Mouse (Mus musculus) lung, postnatal 0 days (tissue): ENCODE results near the gene Cadm4. TPM values are rescaled to one million over a fixed set of nuclear protein-coding genes. Genes with fewer than 3 reads are reported as not detected.
"Not testable (repeated sequence)": the region's sequence is repeated elsewhere in the genome, so short reads cannot be mapped to it uniquely, and the experiment has no call there.

Experiments
- ATAC-seq: fragments of 200-750 bp; cut with Nextera tagmentation; 2 replicates; pipeline ENCODE4 v1.8.0; 2017; ENCODE audit warnings: moderate library complexity
- DNase-seq: peaks from one replicate; pipeline ENCODE4 v3.0.0-alpha.2; 2016; ENCODE audit warnings: low spot score
- H3K27ac ChIP-seq: fragments of 300-500 bp; sonication (generic); 2 replicates; pipeline ENCODE4 v1.5.1; 2014; ENCODE audit warnings: antibody characterized with exemption, mild to moderate bottlenecking, low read length, mixed read lengths
- H3K27me3 ChIP-seq: fragments of 300-500 bp; sonication (generic); replicated peaks from 2 replicates; pipeline ENCODE4 v1.6.1; 2014; ENCODE audit warnings: low read length, mixed read lengths; ENCODE audit not compliant: insufficient read depth
- H3K36me3 ChIP-seq: fragments of 300-500 bp; sonication (generic); 2 replicates; pipeline ENCODE4 v1.6.1; 2014; ENCODE audit warnings: low read length, mixed read lengths; ENCODE audit not compliant: insufficient read depth
- H3K4me1 ChIP-seq: fragments of 300-500 bp; sonication (generic); 2 replicates; pipeline ENCODE4 v1.6.1; 2014; ENCODE audit warnings: antibody characterized with exemption, low read depth, low read length, mixed read lengths; ENCODE audit not compliant: insufficient read depth
- H3K4me2 ChIP-seq: fragments of 300-500 bp; sonication (generic); replicated peaks from 2 replicates; pipeline ENCODE4 v1.6.1; 2014; ENCODE audit warnings: low read depth, mild to moderate bottlenecking, low read length, moderate library complexity, mixed read lengths
- H3K4me3 ChIP-seq: fragments of 300-500 bp; sonication (generic); 2 replicates; pipeline ENCODE4 v1.5.1; 2014; ENCODE audit warnings: low read depth, low read length
- H3K9ac ChIP-seq: fragments of 300-500 bp; sonication (generic); replicated peaks from 2 replicates; pipeline ENCODE4 v1.6.1; 2014; ENCODE audit warnings: low read depth, mild to moderate bottlenecking
- H3K9me3 ChIP-seq: fragments of 300-500 bp; sonication (generic); 2 replicates; pipeline ENCODE4 v1.6.1; 2016; ENCODE audit warnings: low read length, mixed read lengths
- CTCF ChIP-seq: IDR thresholded peaks from 2 replicates; pipeline ENCODE4 v1.5.1; 2016; ENCODE audit warnings: antibody characterized with exemption, mild to moderate bottlenecking
- EP300 ChIP-seq: IDR thresholded peaks from 2 replicates; pipeline ENCODE4 v1.6.1; 2016; ENCODE audit warnings: antibody characterized with exemption, mild to moderate bottlenecking, control low read depth
- WGBS: fragments of 180-500 bp; shearing (Covaris S2); extraction: QIAGEN DNeasy Blood & Tissue Kit; methylation state at CpG from one replicate; pipeline ENCODE4 v1.1.7; 2014; 5-methylcytosine and 5-hydroxymethylcytosine counted together
- polyA plus RNA-seq: library from polyadenylated mRNA; unstranded; fragments of >200 nt; fragmentation: Nextera tagmentation; extraction: Ambion mirVana; gene quantifications from 2 replicates; pipeline ENCODE4 v1.2.1, GENCODE M21; 2015

Gene Cadm4
- polyA plus RNA-seq, 1 experiment from 2014 or later: 1.7 TPM

GRCm38 (mm10) chr7:24507726-24508114 is 25.9 kb downstream of the Cadm4 start:
- Histone ChIP-seq H3K4me2 (peak overlapping the region; percentile 76), H3K27me3 (no peaks in the 10 kb centered on the region)
- no peak for ATAC-seq

GRCm38 (mm10) chr7:24512355-24512754 is 30.5 kb downstream of the Cadm4 start, which contains the start of gene AC161166.1:
TSS of gene AC161166.1 (minus strand) at chr7:24512455.
- H3K27ac ChIP-seq: no peak within 1 kb of the TSS
- 92% methylated on average over 7 of the region's 7 CpGs for WGBS
- no peak for TF ChIP-seq EP300
- TF ChIP-seq CTCF: no peak

More at GRCm38 (mm10) chr7:24507726-24508114, 25.9 kb downstream of the Cadm4 start:
- Histone ChIP-seq H3K4me3 (peak overlapping the region; percentile 66), H3K27ac (peak overlapping the region; percentile 90), H3K9me3 (no peaks in the 10 kb centered on the region), H3K9ac (peak overlapping the region; percentile 78), H3K36me3 (no peaks in the 10 kb centered on the region), H3K4me1 (peaks cover 3% of the 10 kb centered on the region)
- DNase-seq: no peak
- TF ChIP-seq CTCF (no peak), EP300 (no peak)
- WGBS: under 1% methylated on average over 20 of the region's 20 CpGs

GRCm38 (mm10) chr7:24516319-24516718 is 34.5 kb downstream of the Cadm4 start:
- 76% methylated on average over 8 of the region's 8 CpGs for WGBS
- not testable (repeated sequence) for DNase-seq, H3K4me3 ChIP-seq, H3K27ac ChIP-seq, H3K27me3 ChIP-seq, H3K4me1 ChIP-seq, H3K36me3 ChIP-seq, H3K9ac ChIP-seq, H3K4me2 ChIP-seq, ATAC-seq, H3K9me3 ChIP-seq

More at GRCm38 (mm10) chr7:24512355-24512754, 30.5 kb downstream of the Cadm4 start, which contains the start of gene AC161166.1:
- H3K27me3 ChIP-seq: no peaks in the 10 kb centered on the region
- H3K9me3 ChIP-seq: no peaks in the 10 kb centered on the region
- ATAC-seq: no peak
- H3K9ac ChIP-seq: no peak within 1 kb of the TSS
- DNase-seq: no peak
- H3K4me1 ChIP-seq: no peaks in the 10 kb centered on the region; the same call in 1 of the 2 replicates
- no peaks in the 10 kb centered on the region for H3K36me3 ChIP-seq
- no peak within 1 kb of the TSS for H3K4me3 ChIP-seq
- H3K4me2 ChIP-seq: no peak within 1 kb of the TSS

GRCm38 (mm10) chr7:24517077-24517476 is 35.3 kb downstream of the Cadm4 start:
- no peak overlapping the region for H3K4me2 ChIP-seq
- TF ChIP-seq CTCF (no peak), EP300 (no peak)
- H3K9me3 ChIP-seq: no peaks in the 10 kb centered on the region
- H3K9ac ChIP-seq: no peak overlapping the region
- 49% methylated on average over 5 of the region's 5 CpGs for WGBS
- H3K4me1 ChIP-seq: no peaks in the 10 kb centered on the region
- DNase-seq (no peak), ATAC-seq (no peak)
- H3K27me3 ChIP-seq: no peaks in the 10 kb centered on the region
- no peak overlapping the region for H3K4me3 ChIP-seq
- no peak overlapping the region for H3K27ac ChIP-seq
- no peaks in the 10 kb centered on the region for H3K36me3 ChIP-seq

GRCm38 (mm10) chr7:24517654-24518053 is 35.8 kb downstream of the Cadm4 start:
- Histone ChIP-seq H3K4me1 (no peaks in the 10 kb centered on the region), H3K36me3 (no peaks in the 10 kb centered on the region), H3K9me3 (no peaks in the 10 kb centered on the region), H3K27me3 (no peaks in the 10 kb centered on the region), H3K4me3 (no peak overlapping the region), H3K27ac (no peak overlapping the region), H3K4me2 (no peak overlapping the region), H3K9ac (no peak overlapping the region)
- ATAC-seq (no peak), DNase-seq (no peak)
- WGBS: 74% methylated on average over 6 of the region's 6 CpGs
- TF ChIP-seq EP300 (no peak), CTCF (no peak)

GRCm38 (mm10) chr7:24519130-24519529 is 37.3 kb downstream of the Cadm4 start:
- Histone ChIP-seq H3K36me3 (no peaks in the 10 kb centered on the region), H3K4me2 (no peak overlapping the region), H3K27ac (no peak overlapping the region), H3K27me3 (no peaks in the 10 kb centered on the region), H3K9ac (no peak overlapping the region), H3K9me3 (no peaks in the 10 kb centered on the region), H3K4me1 (no peaks in the 10 kb centered on the region), H3K4me3 (no peak overlapping the region)
- ATAC-seq: no peak
- TF ChIP-seq CTCF (no peak), EP300 (no peak)
- DNase-seq: no peak
- WGBS: 37% methylated on average over 3 of the region's 3 CpGs

- H3K27ac ChIP-seq, H3K4me1 ChIP-seq, H3K9me3 ChIP-seq, H3K4me3 ChIP-seq, ATAC-seq, H3K27me3 ChIP-seq, DNase-seq, H3K4me2 ChIP-seq, H3K36me3 ChIP-seq, H3K9ac ChIP-seq: not testable (repeated sequence)
- WGBS: 87% methylated on average over 9 of the region's 10 CpGs
These were observed 38.2 kb downstream of the Cadm4 start for GRCm38 (mm10) chr7:24520054-24520453.
